Mouse (Mus musculus) lung, embryonic 14.5 days (tissue): Measurements from ENCODE around the gene Pafah2. TPM values are rescaled to one million over a fixed set of nuclear protein-coding genes. Genes with fewer than 3 reads are reported as not detected.

Source experiments
- ATAC-seq: fragments of 200-750 bp; cut with Nextera tagmentation; 2 replicates; pipeline ENCODE4 v1.8.0; 2017; ENCODE audit warnings: mild to moderate bottlenecking, moderate TSS enrichment, moderate library complexity; ENCODE audit not compliant: insufficient read depth
- DNase-seq: peaks from one replicate; pipeline ENCODE4 v3.0.0-alpha.2; 2015
- H3K27ac ChIP-seq: fragments of 300-500 bp; sonication (generic); 2 replicates; pipeline ENCODE4 v1.5.1; 2014; ENCODE audit warnings: low read depth, mild to moderate bottlenecking, moderate library complexity
- H3K27me3 ChIP-seq: fragments of 300-500 bp; sonication (generic); 2 replicates; pipeline ENCODE4 v1.6.1; 2014; ENCODE audit warnings: low read length, control low read depth; ENCODE audit not compliant: insufficient read depth
- H3K36me3 ChIP-seq: fragments of 300-500 bp; sonication (generic); 2 replicates; pipeline ENCODE4 v1.6.1; 2014; ENCODE audit warnings: control low read depth; ENCODE audit not compliant: insufficient read depth
- H3K4me1 ChIP-seq: fragments of 300-500 bp; sonication (generic); 2 replicates; pipeline ENCODE4 v1.6.1; 2014; ENCODE audit warnings: antibody characterized with exemption, control low read depth; ENCODE audit not compliant: insufficient read depth
- H3K4me2 ChIP-seq: fragments of 300-500 bp; sonication (generic); 2 replicates; pipeline ENCODE4 v1.6.1; 2014; ENCODE audit warnings: mild to moderate bottlenecking
- H3K4me3 ChIP-seq: fragments of 300-500 bp; sonication (generic); 2 replicates; pipeline ENCODE4 v1.5.1; 2014; ENCODE audit warnings: low read depth, low read length
- H3K9ac ChIP-seq: fragments of 300-500 bp; sonication (generic); 2 replicates; pipeline ENCODE4 v1.6.1; 2014
- H3K9me3 ChIP-seq: fragments of 300-500 bp; sonication (generic); 2 replicates; pipeline ENCODE4 v1.6.1; 2016; ENCODE audit warnings: low read depth, low read length, control low read depth
- CTCF ChIP-seq: IDR thresholded peaks from 2 replicates; pipeline ENCODE4 v1.5.1; 2016; ENCODE audit warnings: antibody characterized with exemption, low read depth
- WGBS: fragments of 180-500 bp; shearing (Covaris S2); extraction: QIAGEN DNeasy Blood & Tissue Kit; methylation state at CpG from one replicate; pipeline ENCODE4 v1.1.7; 2014; 5-methylcytosine and 5-hydroxymethylcytosine counted together
- polyA plus RNA-seq: library from polyadenylated mRNA; unstranded; fragments of >200 nt; fragmentation: Nextera tagmentation; extraction: Ambion mirVana; gene quantifications from 2 replicates; pipeline ENCODE4 v1.2.1, GENCODE M21; 2014

Gene Pafah2
- polyA plus RNA-seq, 1 experiment from 2014 or later = 10.5 TPM

DNA sequence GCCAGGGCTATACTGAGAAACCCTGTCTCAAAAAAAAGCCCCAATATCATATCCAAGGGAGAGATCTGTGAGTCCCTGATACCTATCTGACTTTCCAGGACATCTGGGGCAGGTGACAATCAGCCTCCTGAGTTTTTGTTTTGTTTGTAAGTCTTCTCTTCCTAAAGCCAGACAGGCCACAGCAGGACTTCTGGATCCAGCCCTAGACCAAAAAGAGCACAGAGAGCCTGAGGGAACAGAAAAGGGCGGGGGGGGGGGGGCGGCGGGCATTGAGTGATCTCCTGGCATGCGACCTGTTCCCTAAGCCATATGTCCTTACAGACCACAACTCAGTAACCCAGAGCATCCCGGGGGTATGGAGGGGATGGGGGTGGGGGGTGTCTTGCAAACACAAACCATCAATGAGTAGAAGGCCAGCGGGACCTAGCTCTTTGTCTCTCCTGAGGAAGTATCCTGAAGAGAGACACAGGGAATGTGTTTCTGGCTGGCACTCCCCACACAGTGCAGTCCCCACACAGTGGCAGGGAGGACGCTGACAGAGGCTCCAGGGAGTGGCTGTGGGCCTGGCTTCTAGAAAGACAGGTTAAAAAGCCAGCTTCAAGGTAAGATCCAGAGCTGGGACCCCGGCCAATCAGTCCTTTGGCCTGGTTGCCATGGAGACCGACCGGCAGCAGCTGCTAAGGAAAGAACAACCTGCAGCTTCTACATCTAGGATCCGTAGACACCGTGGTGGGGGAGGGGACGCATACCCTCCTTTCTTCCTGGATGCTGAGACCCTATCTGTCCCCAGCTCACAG, 53.7 kb downstream of the Pafah2 start:
- Histone ChIP-seq H3K4me3 (no peak overlapping the region), H3K9ac (no peak overlapping the region), H3K27ac (no peak overlapping the region), H3K36me3 (no peaks in the 10 kb centered on the region), H3K9me3 (no peaks in the 10 kb centered on the region), H3K4me1 (no peaks in the 10 kb centered on the region; the same call in 1 of the 2 replicates), H3K27me3 (peaks cover 23% of the 10 kb centered on the region), H3K4me2 (no peak overlapping the region)
- ATAC-seq = no peak; the same call in 1 of the 2 replicates
- TF ChIP-seq CTCF = no peak
- DNase-seq = peak; percentile 53
- WGBS = 41% methylated on average over 13 of the region's 13 CpGs

DNA sequence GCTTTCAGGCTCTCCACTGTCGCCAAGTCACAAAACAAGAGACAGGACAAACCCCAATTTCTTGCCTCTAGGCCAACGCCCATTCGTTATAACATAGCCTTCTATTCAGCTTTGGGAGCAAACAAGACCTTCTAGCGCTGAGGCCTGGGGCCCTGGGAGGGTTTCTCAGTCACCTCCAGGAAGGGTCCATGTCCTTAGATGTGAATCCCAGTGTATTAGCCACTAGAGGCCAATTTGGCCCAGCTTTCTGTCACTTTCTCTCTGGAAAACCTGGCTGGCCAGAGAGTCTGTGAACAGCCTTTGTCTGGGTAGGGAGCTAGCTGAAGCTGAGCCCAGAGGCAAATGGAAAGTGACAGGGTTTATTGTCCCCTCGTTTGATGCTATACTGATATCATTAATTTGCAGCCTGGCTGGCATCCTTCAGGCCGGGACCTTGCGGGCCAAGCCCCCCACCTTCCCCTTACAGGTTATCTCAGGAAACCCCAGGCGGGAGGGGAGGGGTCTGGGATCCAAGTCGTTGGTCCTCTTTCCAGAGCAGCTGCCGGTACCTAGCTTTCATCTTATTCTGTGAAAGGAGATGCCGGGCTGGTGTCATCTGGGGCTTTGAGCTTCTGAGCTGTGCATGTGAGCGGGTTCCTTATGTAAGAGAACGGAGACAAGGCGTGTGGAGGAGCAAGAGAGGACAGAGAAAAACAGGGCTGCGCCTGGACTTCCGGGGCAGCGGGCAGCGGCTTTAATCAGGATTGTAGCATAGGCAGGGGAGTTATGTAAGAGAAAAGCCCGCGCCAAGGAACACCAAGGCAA, 54.5 kb downstream of the Pafah2 start:
- peak; percentile 49 for DNase-seq
- WGBS = 23% methylated on average over 20 of the region's 20 CpGs
- H3K9me3 ChIP-seq = no peaks in the 10 kb centered on the region

DNA sequence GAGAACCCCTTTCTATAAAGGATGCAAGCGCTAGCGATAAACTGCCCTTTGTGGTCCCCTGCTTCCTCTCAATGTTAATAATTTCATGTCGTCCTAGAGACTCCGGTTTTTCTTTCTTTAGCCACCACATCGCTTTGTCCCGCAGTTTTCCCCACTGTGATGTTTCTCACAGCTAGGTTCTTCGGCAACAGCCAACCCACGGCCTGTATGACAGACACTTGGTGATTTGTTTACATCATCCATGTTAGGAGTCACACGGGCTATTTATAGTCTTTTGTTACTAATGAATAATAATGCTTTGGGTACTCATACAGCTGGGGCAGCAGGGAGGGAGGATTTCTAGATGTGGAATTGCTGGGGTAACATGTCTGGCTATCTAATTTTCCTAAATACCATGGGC, 55.4 kb downstream of the Pafah2 start:
- peaks cover 3% of the 10 kb centered on the region; the same call in 1 of the 2 replicates for H3K4me1 ChIP-seq
- 45% methylated on average over 9 of the region's 9 CpGs for WGBS
- H3K27ac ChIP-seq = no peak overlapping the region
- no peak for DNase-seq
- H3K36me3 ChIP-seq = no peaks in the 10 kb centered on the region
- H3K4me2 ChIP-seq = no peak overlapping the region
- no peaks in the 10 kb centered on the region for H3K9me3 ChIP-seq
- no peak overlapping the region for H3K4me3 ChIP-seq
- H3K9ac ChIP-seq = no peak overlapping the region
- no peak for TF ChIP-seq CTCF
- peaks cover 28% of the 10 kb centered on the region for H3K27me3 ChIP-seq
- ATAC-seq = no peak

More for the DNA sequence above, 54.5 kb downstream of the Pafah2 start:
- Histone ChIP-seq H3K4me2 (peak overlapping the region; percentile 16; the same call in 1 of the 2 replicates), H3K27ac (no peak overlapping the region), H3K4me3 (no peak overlapping the region), H3K9ac (no peak overlapping the region), H3K4me1 (peaks cover 3% of the 10 kb centered on the region; the same call in 1 of the 2 replicates), H3K36me3 (no peaks in the 10 kb centered on the region), H3K27me3 (peaks cover 28% of the 10 kb centered on the region)
- no peak for ATAC-seq
- TF ChIP-seq CTCF = no peak

DNA sequence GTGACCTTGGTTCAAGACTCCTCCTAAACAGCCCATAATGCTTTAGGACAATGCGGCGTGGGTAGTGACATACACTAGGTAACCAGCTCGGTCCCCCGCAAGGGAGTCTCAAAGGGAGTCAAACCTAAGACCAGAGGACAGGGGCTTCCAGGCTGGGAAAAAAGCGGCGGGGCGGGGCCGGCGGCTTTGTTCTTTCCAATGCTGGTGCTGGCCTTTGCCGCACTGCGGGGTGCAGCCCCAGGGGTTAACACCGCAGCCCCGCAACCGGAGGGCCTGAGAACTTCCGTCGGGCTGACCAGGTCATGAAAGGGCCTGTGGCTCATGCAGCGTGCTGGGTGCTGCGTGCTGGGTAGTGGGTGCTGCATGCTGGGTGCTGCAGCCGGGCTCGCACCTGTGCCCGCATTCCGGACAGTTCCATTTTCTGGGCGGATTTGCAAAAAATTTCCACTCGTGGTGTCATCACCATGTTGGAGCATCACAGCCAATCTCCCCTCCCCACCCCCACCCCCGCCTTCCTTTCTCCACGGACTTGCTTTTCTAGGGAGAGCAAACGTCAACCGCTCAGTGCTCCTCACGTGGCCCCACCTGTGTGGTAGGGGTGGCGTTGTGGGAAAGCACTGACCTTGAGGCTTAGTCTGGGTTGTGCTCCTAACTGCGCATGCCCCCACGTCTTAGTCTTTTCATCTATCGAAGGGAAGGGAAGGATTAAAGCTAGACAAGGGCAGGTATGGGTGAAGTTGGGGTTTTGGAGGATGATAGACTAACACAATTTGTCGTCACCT, 57.7 kb downstream of the Pafah2 start:
- peaks cover 28% of the 10 kb centered on the region for H3K27me3 ChIP-seq
- peaks cover 3% of the 10 kb centered on the region; the same call in 1 of the 2 replicates for H3K4me1 ChIP-seq
- H3K36me3 ChIP-seq = no peaks in the 10 kb centered on the region
- no peak overlapping the region for H3K27ac ChIP-seq
- ATAC-seq (no peak), DNase-seq (no peak)
- no peak for TF ChIP-seq CTCF
- WGBS = 23% methylated on average over 34 of the region's 34 CpGs
- no peak overlapping the region for H3K4me2 ChIP-seq
- no peak overlapping the region for H3K9ac ChIP-seq
- H3K4me3 ChIP-seq = no peak overlapping the region
- no peaks in the 10 kb centered on the region for H3K9me3 ChIP-seq

DNA sequence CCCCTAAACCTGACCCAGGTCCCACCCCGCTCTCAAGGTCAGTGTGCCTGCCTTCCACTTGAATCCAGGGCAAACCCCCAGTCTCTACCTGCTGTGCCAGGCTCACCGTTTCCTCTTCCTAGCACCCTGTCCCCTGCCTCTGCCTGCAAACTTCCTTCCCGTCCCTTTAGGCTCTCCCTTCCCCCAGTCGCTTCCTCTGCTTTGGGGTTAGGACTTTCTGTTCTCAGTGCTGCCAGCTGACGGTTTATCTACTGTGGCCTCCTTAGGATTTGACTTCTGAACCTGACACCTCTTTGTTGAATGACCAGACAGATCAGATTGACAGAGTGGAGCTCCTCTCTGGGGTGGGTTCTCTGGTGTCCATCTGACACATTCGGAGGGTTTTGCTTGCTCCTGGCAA, 59.2 kb downstream of the Pafah2 start:
- DNase-seq (no peak), ATAC-seq (no peak)
- no peak overlapping the region for H3K4me2 ChIP-seq
- no peak for TF ChIP-seq CTCF
- no peaks in the 10 kb centered on the region for H3K9me3 ChIP-seq
- no peaks in the 10 kb centered on the region for H3K36me3 ChIP-seq
- no peak overlapping the region for H3K9ac ChIP-seq
- peaks cover 28% of the 10 kb centered on the region for H3K27me3 ChIP-seq
- H3K4me1 ChIP-seq = peaks cover 3% of the 10 kb centered on the region; the same call in 1 of the 2 replicates
- WGBS = 24% methylated on average over 6 of the region's 6 CpGs
- no peak overlapping the region for H3K4me3 ChIP-seq
- H3K27ac ChIP-seq = no peak overlapping the region; the same call in 1 of the 2 replicates

DNA sequence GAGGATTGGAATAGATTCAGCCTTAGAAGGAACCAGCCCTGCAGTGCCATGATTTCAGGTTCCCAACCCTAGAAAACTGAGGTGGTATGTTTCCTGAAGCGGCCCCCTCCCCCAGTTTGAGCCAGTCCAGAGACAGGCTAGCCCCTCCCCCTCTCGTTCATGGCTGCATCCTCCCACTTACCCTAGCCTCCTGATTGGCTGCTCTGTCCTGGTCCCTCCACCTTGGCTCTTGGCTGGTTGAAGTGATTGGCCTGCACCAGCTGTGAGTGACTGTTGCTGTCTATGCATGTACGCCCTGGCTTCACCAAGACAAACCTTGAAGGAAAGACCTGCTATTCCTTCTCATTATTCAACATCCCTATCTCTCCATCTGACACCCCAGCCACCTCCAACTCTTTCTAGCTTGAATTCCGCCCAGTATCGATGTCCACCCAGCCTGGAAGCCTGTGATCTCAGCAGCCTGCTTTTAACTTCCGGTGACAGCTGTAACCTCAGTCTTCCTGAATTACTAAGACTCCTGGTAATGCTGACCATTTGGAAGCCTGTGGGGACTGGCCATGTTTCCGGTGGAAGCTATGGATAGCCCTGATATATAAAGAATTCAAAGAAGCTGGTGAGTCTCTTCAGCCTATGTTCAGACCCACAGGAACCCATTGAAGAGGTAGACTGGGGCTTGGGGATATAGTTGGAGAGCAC, 61.2 kb downstream of the Pafah2 start:
- 56% methylated on average over 7 of the region's 7 CpGs for WGBS
- no peak overlapping the region for H3K27ac ChIP-seq
- H3K9ac ChIP-seq = no peak overlapping the region
- H3K27me3 ChIP-seq = peaks cover 25% of the 10 kb centered on the region
- ATAC-seq (no peak), DNase-seq (no peak)
- H3K9me3 ChIP-seq = no peaks in the 10 kb centered on the region
- H3K4me2 ChIP-seq = no peak overlapping the region
- H3K4me3 ChIP-seq = no peak overlapping the region
- no peak for TF ChIP-seq CTCF
- H3K4me1 ChIP-seq = 0 out of 2 replicates have a peak, but pooled peaks cover 3% of the 10 kb centered on the region
- no peaks in the 10 kb centered on the region for H3K36me3 ChIP-seq
